Mouse (Mus musculus) thymus, adult 2 months (tissue): ENCODE measurements around the gene Mageb4. TPM values are rescaled to one million over a fixed set of nuclear protein-coding genes. Genes with fewer than 3 reads are reported as not detected.
"Not testable (repeated sequence)": the region's sequence is repeated elsewhere in the genome, so short reads cannot be mapped to it uniquely, and the experiment has no call there.

Source experiments
- DNase-seq: peaks from one replicate; pipeline ENCODE4 v3.0.0; 2021
- H3K27ac ChIP-seq: fragments of 200-500 bp; 2 replicates; pipeline ENCODE4 v1.5.1; 2012; ENCODE audit warnings: low read length, control low read depth; ENCODE audit not compliant: control insufficient read depth, insufficient read depth
- H3K27me3 ChIP-seq: fragments of 200-500 bp; 2 replicates; pipeline ENCODE4 v1.6.1; 2012; ENCODE audit warnings: mild to moderate bottlenecking, low read length, moderate library complexity, mixed read lengths; ENCODE audit not compliant: control insufficient read depth, insufficient read depth
- H3K36me3 ChIP-seq: fragments of 200-500 bp; 2 replicates; pipeline ENCODE4 v1.6.1; 2012; ENCODE audit warnings: mild to moderate bottlenecking, low read length, moderate library complexity; ENCODE audit not compliant: control insufficient read depth, insufficient read depth
- H3K4me1 ChIP-seq: fragments of 200-500 bp; replicated peaks from 2 replicates; pipeline ENCODE4 v1.6.1; 2012; ENCODE audit warnings: low read length; ENCODE audit not compliant: control insufficient read depth, insufficient read depth
- H3K4me3 ChIP-seq: fragments of 200-500 bp; 2 replicates; pipeline ENCODE4 v1.5.1; 2012; ENCODE audit warnings: mild to moderate bottlenecking, low read length, control low read depth, moderate library complexity; ENCODE audit not compliant: control insufficient read depth, insufficient read depth
- CTCF ChIP-seq: fragments of 200-500 bp; IDR thresholded peaks from 2 replicates; pipeline ENCODE4 v1.5.1; 2012; ENCODE audit warnings: mild to moderate bottlenecking, control low read depth, low read length, moderate library complexity, borderline replicate concordance; ENCODE audit not compliant: control insufficient read depth, poor library complexity, insufficient read depth; ENCODE audit errors: extremely low read depth
- POLR2A ChIP-seq: fragments of 200-500 bp; IDR thresholded peaks from 2 replicates; pipeline ENCODE4 v1.6.1; 2012; ENCODE audit warnings: mild to moderate bottlenecking, low read length, control low read depth, moderate library complexity; ENCODE audit not compliant: control insufficient read depth, poor library complexity, insufficient read depth; ENCODE audit errors: extremely low read depth
- WGBS: fragments of 180-500 bp; shearing (Covaris S2); methylation state at CpG from one replicate; pipeline ENCODE4 v1.1.7; 2018; 5-methylcytosine and 5-hydroxymethylcytosine counted together
- polyA plus RNA-seq: library from polyadenylated mRNA; depleted of rRNA; stranded (reverse); fragments of >200 nt; gene quantifications from 2 replicates; pipeline ENCODE4 v1.2.3, GENCODE M21; 2012; rRNA removed

Mageb4 gene
- polyA plus RNA-seq = not detected in 2 replicates

DNA sequence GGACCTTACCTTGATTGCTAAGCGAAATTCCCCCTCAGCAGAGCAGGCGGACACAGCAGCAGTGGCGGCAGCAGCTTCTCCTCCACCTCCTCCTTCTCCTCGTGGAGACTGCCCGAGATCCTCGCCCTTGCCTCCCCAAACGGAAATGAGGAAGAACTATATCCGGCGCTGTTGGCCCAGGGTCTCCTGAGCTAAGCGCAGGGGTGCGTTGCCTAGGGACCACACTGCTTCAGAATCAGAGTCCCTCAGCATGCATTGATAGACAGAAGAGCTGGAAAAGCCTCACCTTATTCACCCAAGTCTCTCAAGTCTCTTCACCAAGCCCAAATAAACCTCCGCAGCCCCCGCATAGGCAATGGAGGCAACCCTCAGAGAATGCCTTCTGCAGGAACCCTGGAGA is at the start of gene Mageb4:
Mageb4 (minus strand) TSS at position 101 of the 400 bp plus-strand sequence.
- H3K4me1 ChIP-seq, H3K36me3 ChIP-seq, H3K27me3 ChIP-seq, H3K4me3 ChIP-seq, DNase-seq, H3K27ac ChIP-seq: not testable (repeated sequence)
- no CpG with 5 or more reads among the region's 13 CpGs for WGBS

DNA sequence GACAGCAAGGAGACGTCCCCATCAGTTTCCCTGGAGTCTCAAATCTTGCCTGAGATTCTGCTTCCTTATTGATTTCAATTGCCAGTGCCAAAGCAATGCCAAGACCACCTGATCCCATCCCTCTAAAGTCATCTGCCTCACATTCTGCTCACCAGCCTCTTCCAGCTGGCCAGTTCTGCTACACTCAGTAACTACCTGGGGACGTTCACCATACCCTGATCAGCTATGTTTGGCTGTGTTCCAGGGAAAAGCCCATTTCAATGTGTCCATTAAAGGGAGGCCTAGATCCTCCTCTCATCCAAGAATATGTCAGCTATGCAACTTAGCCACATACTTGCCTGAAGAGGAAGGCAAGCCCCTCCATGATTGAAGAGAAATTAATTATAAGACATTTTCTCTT is 20.3 kb downstream of the Mageb4 start:
- not testable (repeated sequence) for H3K36me3 ChIP-seq, DNase-seq, H3K4me3 ChIP-seq, H3K27me3 ChIP-seq, H3K4me1 ChIP-seq, H3K27ac ChIP-seq
- WGBS = 62% methylated on average over 1 of the region's 2 CpGs

DNA sequence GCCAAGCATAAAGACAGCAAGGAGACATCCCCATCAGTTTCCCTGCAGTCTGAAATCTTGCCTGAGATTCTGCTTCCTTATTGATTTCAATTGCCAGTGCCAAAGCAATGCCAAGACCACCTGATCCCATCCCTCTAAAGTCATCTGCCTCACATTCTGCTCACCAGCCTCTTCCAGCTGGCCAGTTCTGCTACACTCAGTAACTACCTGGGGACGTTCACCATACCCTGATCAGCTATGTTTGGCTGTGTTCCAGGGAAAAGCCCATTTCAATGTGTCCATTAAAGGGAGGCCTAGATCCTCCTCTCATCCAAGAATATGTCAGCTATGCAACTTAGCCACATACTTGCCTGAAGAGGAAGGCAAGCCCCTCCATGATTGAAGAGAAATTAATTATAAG is 58.9 kb downstream of the Mageb4 start:
- H3K27me3 ChIP-seq, H3K4me3 ChIP-seq, H3K27ac ChIP-seq, H3K4me1 ChIP-seq, H3K36me3 ChIP-seq, DNase-seq: not testable (repeated sequence)
- no CpG with 5 or more reads among the region's 1 CpGs for WGBS

DNA sequence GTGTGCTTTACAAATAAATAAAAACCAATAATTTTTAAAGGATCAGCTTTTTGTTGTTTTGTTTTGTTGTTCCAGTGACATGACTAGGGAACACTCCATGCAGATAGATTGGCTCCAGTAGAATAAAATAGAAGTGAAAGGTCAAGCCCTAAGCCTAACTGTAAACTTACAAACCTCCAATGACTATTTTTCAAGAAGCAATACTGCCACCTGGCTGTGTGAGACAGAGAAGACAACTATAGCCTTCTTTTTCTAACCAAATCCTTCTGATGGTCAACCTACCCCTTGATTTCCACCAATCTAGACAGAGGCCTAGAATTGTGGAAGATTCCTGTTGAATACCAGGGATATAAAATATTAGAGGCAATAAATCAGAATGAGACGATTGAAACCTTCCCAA is 67.6 kb downstream of the Mageb4 start:
- DNase-seq = no peak
- H3K36me3 ChIP-seq = no peaks in the 10 kb centered on the region
- 50% methylated on average over 1 of the region's 1 CpGs for WGBS
- no peak overlapping the region for H3K27ac ChIP-seq
- H3K27me3 ChIP-seq = no peaks in the 10 kb centered on the region
- no peaks in the 10 kb centered on the region for H3K4me1 ChIP-seq
- H3K4me3 ChIP-seq = no peak overlapping the region
- TF ChIP-seq CTCF (no peak), POLR2A (no peak)

Other genes starting within 250 kb of the Mageb4 start
- gene Nr0b1, start 113.3 kb downstream of the Mageb4 start, polyA plus RNA-seq = 0.12 TPM in 1 of 2 replicates, not detected in the other